Mouse (Mus musculus): ENCODE measurements around the gene Kcnj12.

The Kcnj12 gene

DNA sequence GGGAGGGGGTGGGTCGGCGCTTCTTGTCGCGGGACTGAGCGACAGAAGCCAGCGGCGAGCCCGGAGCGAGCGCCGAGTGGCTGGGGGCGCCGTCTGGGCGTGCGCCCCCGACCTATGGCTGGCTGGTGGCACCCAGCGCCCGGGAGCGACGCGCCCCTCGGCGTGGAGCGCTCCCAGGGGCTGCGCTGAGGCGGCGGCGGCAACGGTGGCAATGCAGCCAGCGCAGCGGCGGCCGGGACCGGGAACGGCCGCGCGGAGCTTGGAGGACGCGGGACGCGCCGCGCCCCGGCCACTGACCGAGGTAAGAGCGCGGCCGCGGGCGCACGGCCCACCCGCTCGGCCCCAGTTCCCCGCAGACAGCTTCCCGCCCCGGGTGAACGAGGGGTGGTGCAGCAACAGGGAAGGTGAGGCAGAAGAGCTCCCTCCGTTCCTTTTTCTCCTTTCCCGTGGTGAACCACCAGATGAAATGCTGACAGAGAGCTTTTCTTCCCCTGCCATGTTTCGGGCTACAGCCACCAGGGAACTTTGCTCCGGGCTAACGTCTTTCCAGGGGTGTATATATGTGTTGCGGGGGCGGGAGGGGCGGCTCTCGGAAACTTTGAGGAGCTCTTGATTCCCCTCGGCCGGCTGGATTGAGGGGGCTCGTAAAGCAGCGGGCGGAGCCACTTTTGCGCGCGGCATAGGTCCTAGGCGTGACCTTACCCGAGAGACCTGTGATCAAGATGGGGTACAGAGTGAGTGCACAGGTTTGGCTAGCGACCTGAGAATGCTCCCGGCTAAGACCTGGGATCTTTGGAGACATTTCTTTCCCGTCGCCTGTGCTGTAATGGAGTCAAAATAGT lies at the start of gene Kcnj12:
TSS of gene Kcnj12 (plus strand) at position 15 of the 842 bp plus-strand sequence.
- peak in 1 of 2 experiments; percentile 23 for DNase-seq (ENCODE audit: low spot score in 2 of 2)

DNA sequence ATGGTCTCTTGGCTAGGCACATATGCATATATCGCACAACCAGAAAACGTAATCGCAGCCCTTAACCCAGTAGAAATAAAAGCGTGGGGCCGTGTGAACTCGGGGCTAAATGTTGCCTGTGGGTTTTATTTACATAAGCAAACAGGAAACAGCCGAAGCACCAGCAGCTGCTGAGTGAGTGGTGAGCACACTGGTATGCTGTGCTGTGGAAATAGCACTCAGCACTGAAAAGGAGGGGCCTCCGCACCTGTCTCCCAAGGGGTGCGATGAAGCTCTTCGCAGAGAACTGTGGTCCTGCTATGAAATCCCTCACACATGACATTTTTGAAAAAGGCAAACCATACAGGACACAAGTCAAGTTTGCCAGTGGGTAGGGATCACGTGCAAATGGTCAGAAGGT lies 47.3 kb upstream of the Kcnj12 start:
- DNase-seq (ENCODE audit: low spot score in 2 of 2) = no peak

DNA sequence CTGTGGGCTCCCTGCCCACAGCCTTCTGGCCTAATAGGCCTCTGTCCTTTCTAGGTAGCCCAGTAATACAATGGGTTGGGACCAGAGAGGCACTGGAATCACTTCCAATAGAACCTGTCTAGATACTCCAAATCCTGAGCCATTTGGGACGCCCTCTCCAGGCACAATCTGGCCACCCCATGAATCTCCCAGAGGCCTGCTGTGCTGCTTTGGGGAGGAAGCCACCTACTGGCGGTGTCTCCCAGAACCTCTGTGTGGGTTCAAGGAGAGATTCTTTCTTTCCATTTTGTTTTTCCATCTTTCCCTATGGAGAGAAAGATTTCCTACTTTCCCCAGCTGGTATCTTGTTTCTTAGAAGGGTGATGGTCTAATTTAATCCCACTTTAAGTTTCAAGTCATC lies 46.1 kb upstream of the Kcnj12 start:
- DNase-seq (ENCODE audit: low spot score in 2 of 2) = no peak

DNA sequence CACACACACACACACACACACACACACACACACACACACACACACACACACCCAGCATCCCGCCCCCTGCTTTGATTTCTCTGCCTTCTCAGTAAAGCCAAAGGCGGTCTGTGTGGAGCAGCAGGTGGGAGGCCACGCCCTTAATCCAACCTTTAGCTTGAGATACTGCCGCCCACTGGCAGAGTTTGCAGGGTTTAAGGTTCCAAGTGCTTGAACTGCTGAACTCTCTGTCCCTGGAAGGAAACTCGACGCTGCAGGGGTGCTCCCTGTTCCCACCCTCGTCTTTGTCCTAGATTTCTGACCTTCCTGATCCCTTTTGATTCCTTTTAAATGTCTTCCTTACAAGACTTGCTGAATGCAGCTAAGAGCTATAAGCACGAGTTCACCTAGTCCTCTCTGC lies 45.6 kb upstream of the Kcnj12 start:
- no peak for DNase-seq (ENCODE audit: low spot score in 2 of 2)

DNA sequence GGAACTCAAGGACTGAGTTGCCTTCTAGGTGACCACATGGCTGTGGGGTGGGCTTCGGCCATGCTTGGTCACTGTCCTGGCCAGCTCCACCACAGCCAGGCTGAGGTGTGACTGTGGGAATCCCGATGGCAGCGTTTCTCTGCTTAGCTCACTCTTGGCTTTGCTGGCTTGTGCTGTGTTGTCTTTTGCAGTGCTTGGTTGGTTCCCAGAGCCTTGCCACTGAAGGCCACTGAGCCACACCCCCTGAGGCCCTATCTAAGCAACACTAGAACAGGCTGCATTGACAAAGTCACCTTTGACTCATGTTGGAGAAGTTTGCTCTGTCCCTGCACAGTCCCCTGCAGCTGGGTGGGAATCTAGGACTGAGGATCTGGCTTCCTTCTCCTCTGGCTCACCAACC lies 45.2 kb upstream of the Kcnj12 start:
- DNase-seq (ENCODE audit: low spot score in 2 of 2) = no peak

DNA sequence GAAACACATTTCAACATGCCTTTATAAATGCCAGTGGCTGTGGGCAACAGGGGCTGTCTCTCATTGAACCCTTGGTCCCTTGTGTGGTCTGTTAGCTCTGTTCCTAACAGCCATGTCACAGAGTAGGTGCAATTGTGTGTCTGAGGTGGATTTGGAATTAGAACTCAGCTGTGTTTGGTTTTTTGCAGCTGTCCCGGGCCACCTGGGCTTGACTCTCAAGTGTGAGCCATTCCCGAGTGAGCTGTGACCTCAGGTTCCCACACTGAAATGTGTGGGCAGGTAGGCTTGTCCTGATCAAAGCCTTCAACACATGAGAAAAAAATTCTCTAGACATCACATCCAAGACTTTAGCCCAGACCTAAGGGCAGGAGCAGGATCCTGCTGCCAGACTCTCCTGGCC lies 43.7 kb upstream of the Kcnj12 start:
- DNase-seq (ENCODE audit: low spot score in 2 of 2) = no peak

DNA sequence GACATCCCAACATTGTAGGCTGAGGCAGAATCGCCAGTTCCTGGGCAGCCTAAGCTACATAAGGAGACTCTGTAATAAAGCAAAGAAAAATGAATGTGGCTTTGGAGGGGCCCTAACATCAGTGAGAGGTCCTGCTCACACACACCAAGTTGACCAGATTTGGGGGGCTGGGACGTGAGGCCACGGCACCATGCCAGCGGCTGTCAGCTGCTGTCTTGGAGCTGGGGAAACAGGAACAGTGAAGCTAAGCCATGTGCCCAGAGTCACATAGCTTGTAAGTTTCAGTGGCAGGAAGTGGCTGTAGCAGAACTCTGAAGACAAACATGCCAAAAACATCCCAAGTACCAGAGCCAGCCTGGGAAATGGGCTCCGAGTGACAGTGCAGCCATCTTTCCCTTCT lies 42.6 kb upstream of the Kcnj12 start:
- DNase-seq (ENCODE audit: low spot score in 2 of 2) = no peak

DNA sequence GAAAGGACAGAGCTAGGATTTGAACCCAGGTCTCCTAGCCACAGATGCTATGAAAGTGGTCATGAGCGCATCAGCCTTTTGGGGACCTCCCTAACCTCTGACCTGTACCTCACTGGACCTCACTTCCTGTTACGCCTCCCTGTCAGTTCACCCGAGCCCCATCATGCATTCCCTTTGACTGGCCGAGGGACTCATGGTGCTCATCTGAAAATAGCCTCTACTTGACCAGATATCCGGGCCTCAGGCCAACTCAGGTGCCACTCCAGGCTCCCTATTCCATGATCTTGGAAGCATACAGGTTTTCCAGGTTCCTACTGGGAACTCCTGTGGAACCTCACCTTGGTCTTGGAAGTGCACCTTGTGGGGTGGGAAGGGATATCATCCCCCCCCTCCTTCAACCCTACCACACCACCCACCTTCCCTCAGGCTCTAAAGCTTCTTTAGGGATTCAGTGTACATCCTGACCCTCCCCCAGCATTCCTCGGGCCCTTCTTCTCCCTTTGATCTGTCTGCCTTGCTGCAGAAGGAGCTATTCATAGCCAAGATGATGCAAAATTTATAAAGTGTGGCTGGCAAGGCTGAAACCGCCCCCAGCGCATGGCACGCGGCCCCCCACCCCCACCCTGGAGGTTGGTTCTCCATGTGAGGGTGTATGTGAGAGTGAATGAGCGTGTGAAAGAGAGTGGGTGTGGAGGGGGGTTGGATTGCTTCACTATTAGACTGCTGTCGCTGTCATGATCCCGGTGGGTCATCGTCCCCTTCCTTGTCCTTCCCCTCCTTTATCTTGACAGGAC lies 40.5 kb upstream of the Kcnj12 start:
- DNase-seq (ENCODE audit: low spot score in 2 of 2) = peak in 1 of 2 experiments; percentile 36

DNA sequence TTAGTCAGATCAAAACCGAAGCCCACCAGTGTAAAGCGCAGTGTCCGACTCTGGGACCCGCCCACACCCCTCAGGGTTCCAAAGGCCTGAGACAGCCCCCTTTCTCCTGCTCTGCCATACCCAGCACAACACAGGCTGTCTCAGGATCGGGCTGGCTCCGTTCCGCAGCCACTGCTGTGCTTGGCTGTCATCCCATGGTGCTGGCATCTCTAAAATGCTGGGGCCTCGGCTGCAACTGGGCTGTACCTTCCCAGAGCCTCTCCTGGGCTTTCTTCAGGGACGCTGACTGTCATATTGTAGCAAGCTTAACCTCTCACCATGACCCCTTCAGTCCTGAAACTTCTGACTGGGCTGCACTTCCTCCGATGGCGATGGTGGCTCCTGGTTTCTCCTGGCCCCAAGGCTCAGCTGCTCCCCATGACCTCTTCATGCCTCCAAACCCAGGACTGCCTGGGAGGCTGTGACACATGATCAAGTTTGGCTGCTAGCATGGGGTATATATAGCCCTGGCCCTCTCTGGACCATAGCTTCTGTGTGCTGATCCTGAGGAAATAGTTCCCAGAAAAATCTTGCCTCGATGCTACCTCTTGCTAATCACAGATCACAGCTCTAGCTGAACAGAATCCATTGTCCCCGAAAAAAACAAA lies 37.3 kb upstream of the Kcnj12 start:
- peak in 1 of 2 experiments; percentile 55 for DNase-seq (ENCODE audit: low spot score in 2 of 2)

DNA sequence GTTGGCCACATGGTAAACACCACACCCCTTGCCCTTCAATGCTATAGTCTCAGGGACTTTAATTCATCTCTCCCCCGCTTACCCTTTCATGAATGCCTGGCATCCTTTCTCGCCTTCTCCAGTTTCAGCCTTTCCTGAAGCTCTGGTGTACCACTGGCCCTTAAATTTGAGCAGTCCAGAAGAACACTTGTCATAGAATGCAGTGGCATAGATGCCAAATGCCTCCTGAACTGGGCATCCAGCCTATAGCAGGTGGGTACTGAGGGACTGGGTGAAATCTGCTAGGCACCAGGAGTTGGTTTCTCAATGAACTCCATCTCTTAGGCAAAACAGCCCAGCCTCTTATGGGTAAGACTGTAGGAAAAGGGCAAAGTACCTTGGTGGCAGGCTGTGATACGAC lies 31.9 kb upstream of the Kcnj12 start:
- DNase-seq (ENCODE audit: low spot score in 2 of 2) = no peak

DNA sequence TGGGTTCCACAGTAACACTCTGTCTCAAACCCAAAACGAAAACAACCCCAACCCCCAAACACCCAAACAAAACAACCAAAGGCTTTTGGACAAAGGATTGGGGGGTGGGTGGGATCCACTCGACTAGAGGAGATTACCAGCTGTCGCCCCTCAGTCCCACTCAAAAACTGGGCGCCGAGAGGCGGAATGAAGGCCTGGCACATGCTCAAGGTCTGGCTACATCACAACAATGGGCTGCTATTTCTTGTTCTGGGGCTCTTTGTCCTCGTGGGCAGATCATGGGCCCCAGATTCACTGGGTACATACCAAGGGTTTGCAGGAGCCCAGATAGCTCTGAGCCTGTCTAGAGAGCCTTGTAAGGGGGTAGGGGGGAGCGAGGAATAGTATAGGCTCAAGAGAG lies 19.6 kb upstream of the Kcnj12 start:
- DNase-seq (ENCODE audit: low spot score in 2 of 2) = no peak

DNA sequence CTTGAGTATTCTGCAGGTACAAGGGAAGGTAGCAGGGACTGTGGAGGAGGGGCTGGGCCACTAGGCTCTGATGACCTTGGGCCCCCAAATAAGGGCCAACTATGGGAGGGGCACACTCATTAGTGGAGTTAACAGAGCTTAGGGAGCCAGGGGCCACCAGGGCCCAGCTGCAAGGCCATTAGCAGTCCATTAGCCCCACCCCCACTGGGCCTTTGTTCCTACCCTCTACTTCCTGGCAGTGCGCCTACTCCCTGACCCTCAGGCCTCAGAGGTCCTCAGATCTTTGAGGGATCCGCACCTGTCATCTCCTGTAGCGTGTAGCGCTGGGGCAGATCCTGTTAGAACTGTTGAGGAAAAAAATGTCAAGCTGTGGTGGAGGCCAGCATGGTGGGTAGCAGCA lies 18.3 kb upstream of the Kcnj12 start:
- DNase-seq (ENCODE audit: low spot score in 2 of 2) = no peak

DNA sequence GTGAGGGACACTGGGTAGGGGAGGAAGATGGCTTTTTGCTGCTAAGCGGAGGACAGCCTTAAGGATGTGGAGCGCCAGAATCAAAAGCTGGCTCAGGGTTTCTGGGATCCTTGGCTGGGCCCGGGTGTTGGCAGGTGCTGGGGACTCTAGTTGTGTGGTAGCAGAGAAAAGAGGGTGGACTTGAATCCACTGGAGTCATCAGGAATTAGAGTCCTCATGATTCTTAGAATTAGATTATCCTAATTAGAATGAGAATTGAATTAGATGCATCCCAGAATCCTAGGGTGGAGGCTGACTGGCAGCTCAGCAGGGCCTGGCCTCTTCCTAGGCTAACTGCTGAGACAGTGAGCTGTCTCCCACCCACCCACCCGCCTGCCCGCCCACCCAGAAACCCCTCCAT lies 17.6 kb upstream of the Kcnj12 start:
- DNase-seq (ENCODE audit: low spot score in 2 of 2) = no peak

DNA sequence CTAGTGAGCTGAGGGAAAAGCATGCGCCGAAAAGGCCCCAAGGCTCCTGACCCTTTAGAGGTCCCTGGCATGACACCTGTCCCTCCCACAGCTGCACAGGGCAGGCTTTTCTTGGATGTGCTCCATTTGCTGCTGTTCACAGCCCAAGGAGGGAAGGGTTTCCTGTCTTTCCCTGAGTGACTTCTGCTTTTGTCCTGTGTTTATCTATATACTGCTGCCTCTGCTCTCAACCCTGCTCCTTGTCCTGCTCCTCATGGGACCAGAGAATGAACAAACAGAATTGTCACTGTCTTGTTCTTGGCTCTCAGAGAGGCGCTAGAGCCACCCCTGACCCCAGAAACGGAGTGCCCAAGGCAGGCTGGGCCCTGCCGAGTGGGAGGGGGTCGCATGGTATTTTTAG lies 17.0 kb upstream of the Kcnj12 start:
- DNase-seq (ENCODE audit: low spot score in 2 of 2) = no peak

DNA sequence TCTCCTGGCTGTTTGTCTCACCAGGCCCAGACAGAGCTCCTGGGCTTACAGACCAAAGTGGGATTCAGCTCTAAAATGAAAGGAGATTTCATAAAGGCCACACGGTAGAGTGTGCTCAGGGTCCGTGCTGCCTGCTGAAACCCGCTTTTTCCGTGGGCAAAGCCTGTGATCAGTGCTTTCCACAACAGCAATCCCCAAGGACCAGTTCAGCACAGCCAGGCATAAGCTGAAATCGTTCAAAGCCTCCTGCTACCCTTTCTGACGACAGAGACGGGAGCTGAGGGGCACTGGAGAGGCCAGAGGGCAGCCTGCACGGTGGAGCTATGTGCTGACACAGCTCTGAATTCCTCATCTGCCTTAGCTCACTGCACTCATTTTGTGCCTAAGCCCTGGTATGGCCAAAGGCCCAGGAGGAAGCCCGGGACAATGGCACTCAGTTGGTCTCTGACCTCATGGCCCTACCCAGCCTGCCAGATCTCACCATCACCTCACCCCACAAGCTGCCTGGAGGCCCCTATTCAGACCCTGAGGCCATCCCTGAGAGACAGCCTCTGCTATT lies 10.5 kb upstream of the Kcnj12 start:
- no peak for DNase-seq (ENCODE audit: low spot score in 2 of 2)

DNA sequence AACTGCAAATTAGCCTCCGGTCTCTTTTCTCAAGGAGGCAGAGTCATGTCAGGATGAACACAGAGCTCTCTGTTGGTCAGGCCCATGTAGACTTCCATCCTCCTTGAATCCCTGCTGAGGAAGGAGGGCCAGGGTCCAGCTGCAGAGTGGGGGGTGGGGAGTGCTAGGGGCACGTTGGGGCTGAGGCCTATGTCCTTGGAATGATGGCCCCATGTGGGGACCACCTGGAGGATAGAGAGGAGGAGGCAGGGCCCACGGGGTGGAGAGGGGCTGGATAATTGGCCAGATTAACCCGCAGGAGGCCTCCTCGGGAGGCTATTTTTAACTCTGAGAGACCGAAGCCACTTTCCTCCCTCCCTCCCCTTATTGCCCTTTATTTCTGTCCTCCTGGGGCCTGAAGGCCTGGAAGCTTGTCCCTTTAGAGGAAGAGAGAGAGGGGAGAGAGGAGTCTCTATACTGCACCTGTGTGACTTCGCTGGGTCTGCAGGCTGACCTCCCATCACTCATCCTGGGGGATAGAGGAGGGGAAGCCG lies 5.4 kb upstream of the Kcnj12 start:
- DNase-seq (ENCODE audit: low spot score in 2 of 2) = no peak

DNA sequence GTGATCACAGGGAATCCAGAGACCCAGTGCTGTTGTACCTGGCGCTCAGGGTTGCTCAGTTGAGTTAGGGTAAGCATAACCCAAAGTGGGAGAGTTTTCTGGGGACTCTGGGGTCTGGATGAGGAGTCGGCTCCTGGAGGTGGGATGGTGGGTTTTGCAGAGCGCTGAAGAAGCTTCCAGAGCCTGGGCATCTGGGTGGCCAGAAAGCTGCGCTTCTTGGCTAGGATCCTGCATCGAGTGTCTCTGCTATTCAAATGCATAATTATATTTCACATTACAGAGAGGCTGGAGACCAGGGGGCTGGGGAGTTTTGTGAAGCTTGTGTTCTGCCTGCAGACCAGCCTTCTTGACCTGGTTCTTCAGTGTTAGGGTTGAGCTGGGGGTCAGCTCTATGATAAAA lies 1.2 kb upstream of the Kcnj12 start:
- DNase-seq (ENCODE audit: low spot score in 2 of 2) = no peak

DNA sequence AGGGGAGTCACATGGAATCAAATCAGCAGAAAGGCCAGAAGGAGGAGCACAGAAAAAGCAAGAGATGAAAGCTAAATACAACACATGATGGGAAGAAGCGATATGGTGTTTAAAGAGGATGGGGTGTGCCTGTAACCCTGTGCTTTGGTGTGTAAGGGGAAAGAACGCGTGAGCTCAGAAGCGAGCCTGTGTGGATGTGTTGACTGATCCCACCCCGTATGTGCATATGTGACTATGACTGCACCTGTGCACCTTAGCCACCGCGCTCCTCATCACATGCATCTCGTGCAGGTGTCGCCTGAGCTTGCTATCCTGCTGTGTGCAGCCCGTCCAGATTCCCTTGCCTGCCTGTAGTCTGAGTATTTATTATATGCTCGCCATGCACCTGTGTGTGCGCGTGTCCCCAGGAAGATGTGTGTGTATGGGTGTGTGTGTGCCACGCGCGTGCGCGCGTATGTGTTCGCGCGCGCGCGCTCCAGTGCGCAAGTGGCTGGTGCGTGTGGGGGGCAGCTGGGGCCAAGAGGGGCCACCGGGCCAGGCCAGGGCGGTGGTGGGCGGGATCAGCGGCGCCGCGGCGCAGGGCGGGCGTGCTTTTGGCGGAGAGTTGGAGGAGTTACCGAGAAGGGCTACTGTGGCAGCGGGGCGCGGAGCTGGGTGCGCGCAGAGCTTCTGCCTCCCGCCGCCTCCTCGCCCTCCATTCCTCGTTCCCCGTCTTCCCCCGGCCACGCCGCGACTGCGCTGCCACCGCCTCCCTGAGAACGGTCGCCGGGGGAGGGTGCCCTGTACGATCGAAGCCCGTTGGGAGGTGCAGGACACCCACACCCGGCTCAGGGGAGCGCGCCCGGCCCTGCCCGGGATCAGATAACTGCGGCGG lies 451 bp upstream of the Kcnj12 start:
- DNase-seq (ENCODE audit: low spot score in 2 of 2) = peak; percentile 45 to 67

DNA sequence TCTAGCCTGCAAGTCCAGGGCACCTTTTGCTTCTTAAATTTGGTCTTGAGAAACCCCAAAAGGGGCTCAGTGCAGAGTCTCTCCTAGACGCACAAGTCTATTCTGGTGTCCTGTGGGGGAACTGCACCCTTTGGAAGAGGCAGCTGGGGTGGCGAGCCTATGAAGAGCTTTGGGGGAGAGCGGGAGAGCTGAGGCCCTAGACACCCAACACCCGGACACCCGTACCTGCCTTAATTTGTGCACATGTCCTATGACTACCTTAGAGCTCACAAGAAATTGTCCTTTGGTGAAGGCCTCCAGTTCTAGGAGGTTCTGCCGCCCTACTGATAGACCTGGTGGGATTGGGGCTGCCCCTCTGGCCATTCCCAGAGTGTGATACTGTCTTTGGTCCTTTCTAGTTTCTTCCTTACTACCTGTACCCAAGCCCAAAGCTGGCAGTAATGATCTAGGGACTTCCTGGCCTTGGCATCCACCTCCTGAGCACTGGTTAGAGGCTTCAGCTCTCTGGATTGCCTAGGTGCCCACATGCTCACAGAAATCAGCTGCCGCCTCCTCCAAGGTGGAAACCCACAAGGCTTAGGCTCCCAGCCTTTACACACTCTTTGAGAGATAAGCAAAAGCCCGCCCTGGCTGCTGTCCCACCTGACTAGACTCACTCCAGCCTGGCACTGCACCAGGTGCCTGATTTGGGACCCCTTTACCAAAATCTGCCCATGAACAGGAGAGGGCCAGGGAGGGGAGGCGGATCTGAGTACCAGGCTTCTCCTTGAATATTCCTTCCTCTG lies 1.2 kb downstream of the Kcnj12 start:
- DNase-seq (ENCODE audit: low spot score in 2 of 2) = no peak

DNA sequence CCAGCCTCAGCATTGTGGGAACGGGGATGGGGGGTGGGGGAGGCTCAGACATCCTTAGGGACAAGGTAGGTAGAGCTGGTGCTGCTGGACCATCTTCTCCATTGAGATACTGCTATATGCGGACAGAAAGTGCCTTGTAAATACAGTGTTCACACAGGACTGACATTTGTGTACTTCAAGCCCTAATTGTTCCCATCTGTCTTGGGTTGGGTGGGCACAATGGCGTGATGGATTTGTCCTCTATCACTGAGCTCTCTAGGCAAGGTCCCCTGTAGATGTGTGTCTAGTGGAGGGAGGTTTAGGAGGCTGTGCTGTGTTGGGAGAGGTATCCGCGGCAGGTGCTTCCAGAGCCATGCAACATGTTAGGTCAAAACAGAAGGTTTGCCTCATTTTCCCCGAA lies 2.0 kb downstream of the Kcnj12 start:
- DNase-seq (ENCODE audit: low spot score in 2 of 2) = no peak

Measured in frontal cortex, postnatal 36 days (tissue).